Mouse (Mus musculus) cerebellum, adult 2 months (tissue): ENCODE results near the gene 6030468B19Rik. TPM values are rescaled to one million over a fixed set of nuclear protein-coding genes. Genes with fewer than 3 reads are reported as not detected.

Source experiments
- DNase-seq, 2 experiments: peaks; one replicate each; pipeline ENCODE4 v3.0.0; 2021
- H3K27ac ChIP-seq: fragments of 200-500 bp; 2 replicates; pipeline ENCODE4 v1.5.1; 2012; ENCODE audit warnings: low read length, control low read depth, inconsistent platforms; ENCODE audit not compliant: insufficient read depth
- H3K27me3 ChIP-seq: fragments of 200-500 bp; 2 replicates; pipeline ENCODE4 v1.6.1; 2012; ENCODE audit warnings: inconsistent platforms, mild to moderate bottlenecking, low read length, moderate library complexity; ENCODE audit not compliant: control insufficient read depth, insufficient read depth
- H3K4me1 ChIP-seq: fragments of 200-500 bp; 2 replicates; pipeline ENCODE4 v1.6.1; 2011; ENCODE audit warnings: low read length; ENCODE audit not compliant: control insufficient read depth, insufficient read depth
- H3K4me3 ChIP-seq: fragments of 200-500 bp; replicated peaks from 2 replicates; pipeline ENCODE3; 2011; ENCODE audit warnings: mild to moderate bottlenecking, low read depth, low read length, control low read depth; ENCODE audit not compliant: insufficient read depth
- CTCF ChIP-seq: fragments of 200-500 bp; IDR thresholded peaks from 2 replicates; pipeline ENCODE4 v1.5.1; 2011; ENCODE audit warnings: low read depth, mild to moderate bottlenecking, control low read depth, low read length, moderate library complexity, borderline replicate concordance; ENCODE audit not compliant: insufficient read depth
- POLR2A ChIP-seq: fragments of 200-500 bp; IDR thresholded peaks from 2 replicates; pipeline ENCODE4 v1.6.1; 2011; ENCODE audit warnings: low read length, control low read depth, borderline replicate concordance; ENCODE audit not compliant: insufficient read depth
- WGBS: fragments of 180-500 bp; shearing (Covaris S2); methylation state at CpG from one replicate; pipeline ENCODE4 v1.1.7; 2018; 5-methylcytosine and 5-hydroxymethylcytosine counted together
- polyA plus RNA-seq: library from polyadenylated mRNA; depleted of rRNA; stranded (reverse); fragments of >200 nt; gene quantifications from 2 replicates; pipeline ENCODE4 v1.2.3, GENCODE M21; 2012

The 6030468B19Rik gene
- polyA plus RNA-seq, 1 experiment = not detected

- no peak overlapping the region for H3K27ac ChIP-seq
- TF ChIP-seq POLR2A = no peak
- TF ChIP-seq CTCF = no peak
- no peaks in the 10 kb centered on the region for H3K27me3 ChIP-seq
- peaks cover 26% of the 10 kb centered on the region for H3K4me1 ChIP-seq
- 81% methylated on average over 12 of the region's 12 CpGs for WGBS
- DNase-seq = no peak
- H3K4me3 ChIP-seq = no peak overlapping the region
These were observed 35.2 kb upstream of the 6030468B19Rik start for GRCm38 (mm10) chr11:117762246-117762645.

GRCm38 (mm10) chr11:117764319-117764718, 33.1 kb upstream of the 6030468B19Rik start:
- DNase-seq = no peak
- Histone ChIP-seq H3K4me3 (no peak overlapping the region), H3K27ac (no peak overlapping the region), H3K27me3 (no peaks in the 10 kb centered on the region), H3K4me1 (peaks cover 9% of the 10 kb centered on the region)
- TF ChIP-seq POLR2A = no peak
- TF ChIP-seq CTCF = no peak
- 75% methylated on average over 9 of the region's 9 CpGs for WGBS

GRCm38 (mm10) chr11:117765361-117765760, 32.1 kb upstream of the 6030468B19Rik start:
- H3K4me3 ChIP-seq = no peak overlapping the region
- peaks cover under 1% of the 10 kb centered on the region; the same call in 1 of the 2 replicates for H3K4me1 ChIP-seq
- no peaks in the 10 kb centered on the region for H3K27me3 ChIP-seq
- WGBS = 82% methylated on average over 5 of the region's 5 CpGs
- H3K27ac ChIP-seq = no peak overlapping the region
- no peak for DNase-seq
- TF ChIP-seq POLR2A (no peak), CTCF (no peak)

GRCm38 (mm10) chr11:117766275-117766674, 31.2 kb upstream of the 6030468B19Rik start:
- TF ChIP-seq POLR2A (no peak), CTCF (no peak)
- Histone ChIP-seq H3K4me3 (no peak overlapping the region), H3K4me1 (no peaks in the 10 kb centered on the region; the same call in 1 of the 2 replicates), H3K27ac (no peak overlapping the region), H3K27me3 (no peaks in the 10 kb centered on the region)
- no peak for DNase-seq
- 87% methylated on average over 3 of the region's 3 CpGs for WGBS

- H3K27ac ChIP-seq = no peak overlapping the region
- H3K27me3 ChIP-seq = no peaks in the 10 kb centered on the region
- WGBS = 36% methylated on average over 20 of the region's 20 CpGs
- DNase-seq = peak in 1 of 2 experiments; percentile 47
- H3K4me1 ChIP-seq = no peaks in the 10 kb centered on the region; the same call in 1 of the 2 replicates
- TF ChIP-seq POLR2A (no peak), CTCF (no peak)
- H3K4me3 ChIP-seq = no peak overlapping the region
These were observed 28.5 kb upstream of the 6030468B19Rik start for GRCm38 (mm10) chr11:117768725-117769682.

- no peak for DNase-seq
- Histone ChIP-seq H3K4me1 (no peaks in the 10 kb centered on the region; the same call in 1 of the 2 replicates), H3K27ac (no peak overlapping the region), H3K4me3 (no peak overlapping the region), H3K27me3 (no peaks in the 10 kb centered on the region)
- no peak for TF ChIP-seq POLR2A
- no peak for TF ChIP-seq CTCF
- 10% methylated on average over 7 of the region's 7 CpGs for WGBS
These were observed 27.8 kb upstream of the 6030468B19Rik start for GRCm38 (mm10) chr11:117769683-117770047.

- no peak for DNase-seq
- H3K4me3 ChIP-seq = no peak overlapping the region
- TF ChIP-seq CTCF (no peak), POLR2A (no peak)
- H3K27me3 ChIP-seq = no peaks in the 10 kb centered on the region
- H3K27ac ChIP-seq = no peak overlapping the region
- H3K4me1 ChIP-seq = no peaks in the 10 kb centered on the region; the same call in 1 of the 2 replicates
- 47% methylated on average over 10 of the region's 10 CpGs for WGBS
These were observed 27.1 kb upstream of the 6030468B19Rik start for GRCm38 (mm10) chr11:117770407-117770806.

GRCm38 (mm10) chr11:117772352-117772751, 25.1 kb upstream of the 6030468B19Rik start:
- TF ChIP-seq POLR2A (no peak), CTCF (no peak)
- Histone ChIP-seq H3K4me3 (no peak overlapping the region), H3K27me3 (no peaks in the 10 kb centered on the region), H3K27ac (no peak overlapping the region), H3K4me1 (no peaks in the 10 kb centered on the region; the same call in 1 of the 2 replicates)
- 95% methylated on average over 7 of the region's 7 CpGs for WGBS
- no peak for DNase-seq
